Mouse (Mus musculus) leukemia stem cell, adult 10-12 weeks (primary cell): ENCODE results near the gene Rubcn. TPM values are rescaled to one million over a fixed set of nuclear protein-coding genes. Genes with fewer than 3 reads are reported as not detected.

Source experiments
- polyA plus RNA-seq: library from polyadenylated mRNA; stranded (reverse); fragments of >175 nt; gene quantifications from 2 replicates; pipeline ENCODE4 v1.2.3, GENCODE M21; 2012; ENCODE audit warnings: low replicate concordance

Rubcn gene
- 6.0 and 12.4 TPM in 2 replicates for polyA plus RNA-seq

DNA sequence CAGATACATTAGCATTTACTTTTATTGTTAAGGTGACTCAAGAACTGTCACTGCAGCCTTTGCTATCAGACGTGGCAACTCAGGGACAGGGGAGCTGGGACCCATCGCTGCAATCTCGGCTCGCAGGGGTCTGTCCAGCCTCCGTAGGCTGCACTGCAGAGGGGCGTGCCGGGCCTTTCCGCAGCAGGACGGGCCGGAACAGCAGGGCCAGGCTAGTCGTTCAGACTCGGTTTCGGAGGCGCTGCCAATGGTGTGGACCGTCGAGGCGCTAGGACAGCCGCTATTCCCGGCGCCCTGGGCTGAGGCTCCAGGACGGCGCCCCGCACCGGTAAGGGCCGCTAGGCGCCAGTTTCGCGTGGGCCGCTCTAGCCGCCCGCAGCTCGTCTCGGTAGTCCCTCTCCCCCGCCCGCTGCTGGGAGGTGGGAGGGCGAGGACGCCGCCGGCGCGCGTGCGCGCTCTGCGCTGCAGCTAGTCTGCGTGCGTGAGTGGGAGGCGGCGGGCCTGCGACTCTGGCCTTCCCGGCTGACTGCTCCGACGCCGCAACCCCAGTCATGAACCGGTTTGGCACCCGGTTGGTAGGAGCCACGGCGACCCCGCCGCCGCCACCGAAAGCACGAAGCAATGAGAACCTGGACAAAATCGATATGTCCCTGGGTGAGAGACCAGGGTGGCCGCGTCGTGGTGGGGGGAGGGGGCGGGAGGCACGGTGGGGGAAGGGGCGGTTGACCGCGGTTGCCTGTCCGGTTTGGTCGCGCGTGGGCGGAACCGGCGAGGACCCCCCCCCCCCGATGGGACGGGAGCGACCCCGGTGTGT lies at the start of gene Rubcn, which contains the start of gene Fyttd1:
Rubcn (minus strand) TSS at position 424 of the 814 bp plus-strand sequence.
Fyttd1 (plus strand) TSS at position 158 of the 814 bp plus-strand sequence.

DNA sequence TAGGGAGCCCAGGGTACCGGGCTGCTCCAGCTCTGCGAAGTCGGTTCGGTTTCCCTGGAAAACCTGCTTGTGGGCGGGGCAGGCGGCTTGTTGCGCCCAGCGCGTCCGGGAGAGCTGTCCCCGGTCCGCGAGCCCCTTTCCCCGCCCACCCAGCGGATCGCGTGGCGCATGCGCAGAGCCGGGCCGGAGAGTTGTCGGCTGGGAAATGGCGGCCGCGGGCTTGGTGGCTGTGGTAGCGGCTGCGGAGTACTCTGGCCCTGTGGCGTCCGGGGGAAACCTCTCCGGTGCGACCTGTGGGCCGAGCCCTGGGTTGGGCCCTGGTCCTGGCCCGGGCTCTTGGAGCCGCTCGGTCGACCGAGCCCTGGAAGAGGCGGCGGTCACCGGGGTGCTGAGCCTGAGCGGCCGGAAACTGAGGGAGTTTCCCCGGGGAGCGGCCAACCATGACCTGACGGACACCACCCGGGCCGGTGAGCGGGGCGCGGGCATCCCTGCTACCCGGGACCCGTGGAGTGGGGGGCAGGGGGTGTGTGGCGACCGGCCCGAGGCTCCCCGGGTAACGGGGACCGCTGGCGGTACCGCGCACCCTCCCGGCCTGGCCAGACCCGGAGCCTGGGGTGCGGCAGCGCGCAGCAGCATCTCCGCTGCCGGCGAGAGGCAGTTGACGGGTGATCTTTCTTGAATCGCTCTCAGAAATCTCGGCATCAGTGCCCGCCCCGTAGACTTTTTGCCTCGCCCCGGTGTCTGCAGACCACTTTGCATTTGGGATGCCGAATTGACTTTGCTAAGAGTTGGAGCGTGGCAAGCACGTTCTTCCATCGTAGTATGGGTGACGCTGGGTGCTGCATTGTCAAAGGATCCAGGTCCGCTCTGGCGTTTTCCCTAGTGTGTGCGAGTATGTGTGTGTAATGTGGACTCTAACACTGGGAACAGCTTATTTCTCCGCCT lies 36.6 kb upstream of the Rubcn start, which contains the start of gene Lrch3:
Lrch3 (plus strand) TSS at position 164 of the 945 bp plus-strand sequence.

DNA sequence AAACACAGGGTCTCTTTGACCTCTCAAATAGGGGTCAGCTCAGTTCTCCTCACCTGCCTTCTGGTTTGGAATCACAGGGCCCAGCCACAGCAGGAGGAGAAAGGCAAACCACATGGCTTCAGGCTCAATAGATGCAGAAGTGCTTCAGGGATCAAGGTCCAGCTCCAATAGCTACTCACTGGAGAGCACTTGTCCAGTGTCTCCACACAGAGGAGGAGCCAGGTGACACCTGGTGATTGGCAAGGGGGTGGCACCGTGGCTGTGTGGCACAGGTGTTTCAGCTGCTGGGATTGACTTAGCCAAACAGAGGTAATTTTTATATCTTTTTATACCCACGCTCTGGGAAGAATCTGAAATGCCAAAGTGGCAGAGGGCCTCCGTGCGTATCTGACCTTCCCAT lies 67.2 kb downstream of the Rubcn start, which contains the start of gene Smbd1:
Smbd1 (minus strand) TSS at position 157 of the 400 bp plus-strand sequence.

DNA sequence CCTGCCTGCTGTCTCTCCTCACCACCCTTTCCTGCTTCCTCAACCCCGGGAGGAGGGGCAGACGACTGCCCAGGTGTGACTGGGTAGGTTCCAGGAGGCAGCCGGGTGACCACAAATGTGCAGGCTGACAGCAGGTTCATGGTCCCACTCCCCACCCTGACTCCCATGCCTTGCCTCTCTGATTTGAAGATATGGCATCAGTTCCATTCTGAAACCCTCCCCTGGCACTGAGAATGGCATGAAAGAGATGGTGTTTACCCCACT lies 80.2 kb downstream of the Rubcn start, which contains the start of gene Muc20:
Muc20 (minus strand) TSS at position 10 of the 264 bp plus-strand sequence.

Other genes with a start within 250 kb of the Rubcn start
- gene Tnk2, start 233.9 kb downstream of the Rubcn start, polyA plus RNA-seq: 869 and 932 TPM in 2 replicates
- not detected in 2 replicates for gene Muc4, start 141.9 kb downstream of the Rubcn start, polyA plus RNA-seq
- 0.06 TPM in 1 of 2 replicates, not detected in the other for gene Muc20, start 80.3 kb downstream of the Rubcn start, polyA plus RNA-seq
- not detected in 2 replicates for gene Smbd1, start 67.3 kb downstream of the Rubcn start, polyA plus RNA-seq
- gene Fyttd1, start 266 bp downstream of the Rubcn start, polyA plus RNA-seq: 93.8 and 106 TPM in 2 replicates
- 10.8 and 11.9 TPM in 2 replicates for gene Lrch3, start 36.3 kb upstream of the Rubcn start, polyA plus RNA-seq
- 0.94 TPM in 1 of 2 replicates, not detected in the other for gene Iqcg, start 178.5 kb upstream of the Rubcn start, polyA plus RNA-seq
- gene Rpl35a, start 178.7 kb upstream of the Rubcn start, polyA plus RNA-seq: 32.1 and 54.3 TPM in 2 replicates
- 0.30 and 2.3 TPM in 2 replicates for gene Lmln, start 184.8 kb upstream of the Rubcn start, polyA plus RNA-seq